Mouse (Mus musculus) MEL (cell line): ENCODE results near the gene Lrrc74a. TPM values are rescaled to one million over a fixed set of nuclear protein-coding genes. Genes with fewer than 3 reads are reported as not detected.

Source experiments
- DNase-seq: peaks from one replicate; pipeline ENCODE4 v3.0.0; 2011; ENCODE audit warnings: low read depth, low spot score
- H3K27ac ChIP-seq: 2 replicates; pipeline ENCODE4 v1.5.1; 2012; ENCODE audit warnings: low read depth, mild to moderate bottlenecking, control low read depth, low read length, moderate library complexity; ENCODE audit not compliant: control insufficient read depth
- H3K27me3 ChIP-seq, 2 experiments: fragments of 150-350 bp in 1 of 2; sonication (generic) in 1 of 2; 2 replicates each; pipeline ENCODE4 v1.6.1; 2012; ENCODE audit warnings: low read length in 2 of 2, mild to moderate bottlenecking in 2 of 2, improper control_type of control experiment in 1 of 2, moderate library complexity in 1 of 2; ENCODE audit not compliant: insufficient read depth in 2 of 2, control insufficient read depth in 1 of 2
- H3K36me3 ChIP-seq, 2 experiments: 2 replicates each; pipeline ENCODE4 v1.6.1; 2012 to 2014; ENCODE audit warnings: low read length in 2 of 2, improper control_type of control experiment in 1 of 2, inconsistent platforms in 1 of 2, mild to moderate bottlenecking in 1 of 2; ENCODE audit not compliant: insufficient read depth in 2 of 2, control insufficient read depth in 1 of 2
- H3K4me1 ChIP-seq, 2 experiments: fragments of 150-350 bp in 1 of 2; sonication (generic) in 1 of 2; 2 replicates each; pipeline ENCODE4 v1.6.1; 2012; ENCODE audit warnings: low read length in 2 of 2, improper control_type of control experiment in 1 of 2, mild to moderate bottlenecking in 1 of 2; ENCODE audit not compliant: insufficient read depth in 2 of 2, control insufficient read depth in 1 of 2
- H3K4me3 ChIP-seq, 2 experiments: fragments of 150-350 bp in 1 of 2; sonication (generic) in 1 of 2; 2 replicates each; pipeline ENCODE4 v1.5.1; 2012; ENCODE audit warnings: low read depth in 2 of 2, low read length in 2 of 2, mild to moderate bottlenecking in 2 of 2, moderate library complexity in 2 of 2, control low read depth in 1 of 2, improper control_type of control experiment in 1 of 2; ENCODE audit not compliant: control insufficient read depth in 1 of 2, insufficient read depth in 1 of 2
- H3K79me2 ChIP-seq: 2 replicates; pipeline ENCODE4 v1.6.1; 2012; ENCODE audit warnings: mild to moderate bottlenecking, low read length, moderate library complexity; ENCODE audit not compliant: control insufficient read depth, poor library complexity, insufficient read depth
- H3K9ac ChIP-seq: 2 replicates; pipeline ENCODE4 v1.6.1; 2012; ENCODE audit warnings: low read depth, mild to moderate bottlenecking, control low read depth, low read length, moderate library complexity; ENCODE audit not compliant: control insufficient read depth, poor library complexity, severe bottlenecking
- H3K9me3 ChIP-seq: fragments of 150-350 bp; sonication (generic); replicated peaks from 2 replicates; pipeline ENCODE4 v1.6.1; 2012; ENCODE audit warnings: mild to moderate bottlenecking, low read length, improper control_type of control experiment, moderate library complexity; ENCODE audit not compliant: insufficient read depth
- CTCF ChIP-seq, 3 experiments: IDR thresholded peaks in 2 of 3; conservative IDR thresholded peaks in 1 of 3; 2 replicates each; pipeline ENCODE4 v1.5.1; 2011 to 2012; ENCODE audit warnings: low read length in 3 of 3, low read depth in 2 of 3, mild to moderate bottlenecking in 2 of 3, improper control_type of control experiment in 1 of 3, inconsistent platforms in 1 of 3, mixed read lengths in 1 of 3, moderate library complexity in 1 of 3; ENCODE audit not compliant: control insufficient read depth in 1 of 3, insufficient read depth in 1 of 3, poor library complexity in 1 of 3, severe bottlenecking in 1 of 3
- E2F4 ChIP-seq: IDR thresholded peaks from 2 replicates; pipeline ENCODE4 v1.6.1; 2011; ENCODE audit warnings: low read depth, low read length, improper control_type of control experiment, borderline replicate concordance
- GABPA ChIP-seq: IDR thresholded peaks from 2 replicates; pipeline ENCODE4 v1.6.1; 2012; ENCODE audit warnings: low read depth, mild to moderate bottlenecking, inconsistent platforms, low read length, improper control_type of control experiment, moderate library complexity
- HCFC1 ChIP-seq: IDR thresholded peaks from 2 replicates; pipeline ENCODE4 v1.6.1; 2012; ENCODE audit warnings: low read depth, mild to moderate bottlenecking, inconsistent platforms, low read length, improper control_type of control experiment, moderate library complexity
- JUND ChIP-seq: IDR thresholded peaks from 2 replicates; pipeline ENCODE4 v1.6.1; 2011; ENCODE audit warnings: low read depth, mild to moderate bottlenecking, improper control_type of control experiment, low read length
- MAFK ChIP-seq: IDR thresholded peaks from 2 replicates; pipeline ENCODE4 v1.6.1; 2011; ENCODE audit warnings: low read depth, mild to moderate bottlenecking, low read length, improper control_type of control experiment, borderline replicate concordance
- MXI1 ChIP-seq: IDR thresholded peaks from 2 replicates; pipeline ENCODE4 v1.6.1; 2011; ENCODE audit warnings: mild to moderate bottlenecking, low read depth, low read length, improper control_type of control experiment
- MYB ChIP-seq: IDR thresholded peaks from 2 replicates; pipeline ENCODE4 v1.6.1; 2011; ENCODE audit warnings: mild to moderate bottlenecking, low read depth, low read length, improper control_type of control experiment
- NELFE ChIP-seq: IDR thresholded peaks from 2 replicates; pipeline ENCODE4 v1.6.1; 2011; ENCODE audit warnings: low read depth, low read length, improper control_type of control experiment
- POLR2A ChIP-seq, 2 experiments: IDR thresholded peaks; 2 replicates each; pipeline ENCODE4 v1.6.1; 2011 to 2012; ENCODE audit warnings: low read length in 2 of 2, mild to moderate bottlenecking in 2 of 2, control low read depth in 1 of 2, improper control_type of control experiment in 1 of 2, low read depth in 1 of 2, moderate library complexity in 1 of 2; ENCODE audit not compliant: control insufficient read depth in 1 of 2, insufficient read depth in 1 of 2, poor library complexity in 1 of 2
- RCOR1 ChIP-seq: IDR thresholded peaks from 2 replicates; pipeline ENCODE4 v1.6.1; 2012; ENCODE audit warnings: low read depth, mild to moderate bottlenecking, inconsistent platforms, low read length, improper control_type of control experiment
- SMC3 ChIP-seq: IDR thresholded peaks from 2 replicates; pipeline ENCODE4 v1.6.1; 2011; ENCODE audit warnings: low read depth, low read length, improper control_type of control experiment
- TBP ChIP-seq: IDR thresholded peaks from 2 replicates; pipeline ENCODE4 v1.8.0; 2011; ENCODE audit warnings: low read depth, low read length, improper control_type of control experiment
- TCF12 ChIP-seq: IDR thresholded peaks from 2 replicates; pipeline ENCODE4 v1.6.1; 2014; ENCODE audit warnings: low read depth, mild to moderate bottlenecking, inconsistent platforms, low read length, improper control_type of control experiment, moderate library complexity
- ZMIZ1 ChIP-seq: IDR thresholded peaks from 2 replicates; pipeline ENCODE4 v1.6.1; 2012; ENCODE audit warnings: low read depth, mild to moderate bottlenecking, inconsistent platforms, low read length, improper control_type of control experiment, moderate library complexity
- polyA plus RNA-seq, 2 experiments: library from polyadenylated mRNA; stranded (reverse) in 1 of 2; unstranded in 1 of 2; fragments of >175 nt in 1 of 2; fragments of >200 nt in 1 of 2; gene quantifications; 2 replicates each; pipeline versions ENCODE4 v1.2.1 to v1.2.4; 2012; ENCODE audit warnings: low replicate concordance in 2 of 2, low read depth in 1 of 2; ENCODE audit not compliant: insufficient read length in 2 of 2, insufficient read depth in 1 of 2, missing spikeins in 1 of 2
- total RNA-seq: library from RNA; depleted of rRNA; stranded (reverse); fragments of 300-350 nt; gene quantifications from 2 replicates; pipeline ENCODE4 v1.2.3, GENCODE M21; 2012

Lrrc74a gene
- total and polyA plus RNA-seq, 3 experiments: not detected

- Histone ChIP-seq H3K79me2 (no peaks in the 10 kb centered on the region), H3K27ac (no peak overlapping the region), H3K27me3 (peaks cover 0 to 3% of the 10 kb centered on the region in 2 experiments), H3K4me1 (peaks cover 0 to 4% of the 10 kb centered on the region in 2 experiments; a peak in 2 of 4 replicates), H3K9me3 (no peaks in the 10 kb centered on the region), H3K4me3 (no peak overlapping the region), H3K9ac (no peak overlapping the region), H3K36me3 (no peaks in the 10 kb centered on the region)
- DNase-seq: no peak
- TF ChIP-seq CTCF (IDR thresholded peaks at IDR 0.05 in 2 of 3, conservative IDR thresholded peaks at IDR 0.05 in 1 of 3; ENCODE audit: control insufficient read depth in 1 of 3, insufficient read depth in 1 of 3, low read depth in 2 of 3, low read length in 3 of 3, poor library complexity in 1 of 3, severe bottlenecking in 1 of 3) (no peak), SMC3 (no peak), RCOR1 (no peak), MXI1 (no peak), ZMIZ1 (no peak), HCFC1 (no peak), GABPA (no peak), TCF12 (no peak), MYB (no peak), MAFK (no peak), POLR2A (IDR thresholded peaks at IDR 0.05; ENCODE audit: control insufficient read depth in 1 of 2, insufficient read depth in 1 of 2, low read depth in 1 of 2, low read length in 2 of 2, poor library complexity in 1 of 2) (no peak), E2F4 (no peak), TBP (no peak), NELFE (no peak)
Observed at GRCm38 (mm10) chr12:86786149-86787019, 52.2 kb downstream of the Lrrc74a start.

GRCm38 (mm10) chr12:86787020-86787553 lies 52.9 kb downstream of the Lrrc74a start:
- DNase-seq: peak; percentile 42
- TF ChIP-seq JUND (no peak), TBP (0 out of 2 replicates have a peak, but pooled peaks have one; percentile 27)
- no peak overlapping the region for H3K27ac ChIP-seq

More at GRCm38 (mm10) chr12:86787020-86787553, 52.9 kb downstream of the Lrrc74a start:
- no peaks in the 10 kb centered on the region for H3K36me3 ChIP-seq
- no peak overlapping the region for H3K4me3 ChIP-seq
- peaks cover 0 to 4% of the 10 kb centered on the region in 2 experiments; a peak in 2 of 4 replicates for H3K4me1 ChIP-seq
- H3K9me3 ChIP-seq: no peaks in the 10 kb centered on the region
- H3K9ac ChIP-seq: no peak overlapping the region
- peaks cover 0 to 3% of the 10 kb centered on the region in 2 experiments for H3K27me3 ChIP-seq
- H3K79me2 ChIP-seq: no peaks in the 10 kb centered on the region
